Mouse (Mus musculus): ENCODE results near the gene Ing3. TPM values are rescaled to one million over a fixed set of nuclear protein-coding genes. Genes with fewer than 3 reads are reported as not detected.

Gene Ing3
- polyA plus RNA-seq, 1 experiment = 14.2 TPM

DNA sequence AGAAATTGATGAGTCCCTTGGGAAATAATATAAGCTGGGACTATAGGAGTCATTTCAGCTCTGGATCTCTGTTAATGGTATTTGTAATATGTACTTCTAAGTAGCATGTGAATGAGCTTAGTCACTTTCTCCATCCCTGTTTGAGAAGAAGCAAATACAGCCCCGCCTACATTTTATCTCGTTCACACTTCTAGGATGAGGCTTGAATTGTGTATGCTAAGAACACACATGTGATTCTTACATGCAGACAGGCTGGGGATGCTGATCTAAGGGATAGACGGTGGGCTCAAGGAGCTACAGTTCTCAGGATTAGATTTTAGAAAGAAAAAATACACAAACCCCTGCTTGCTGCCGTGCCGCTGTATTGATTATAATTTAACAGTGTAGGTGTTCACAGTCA is 71.3 kb downstream of the Ing3 start:
- no peak overlapping the region for H3K4me3 ChIP-seq (ENCODE audit: control insufficient read depth, low read depth, low read length)
- TF ChIP-seq CTCF (IDR thresholded peaks at IDR 0.05; ENCODE audit: control insufficient read depth, insufficient read depth, insufficient replicate concordance, low read depth, low read length) = no peak
- TF ChIP-seq POLR2A (IDR thresholded peaks at IDR 0.05; ENCODE audit: control insufficient read depth, low read depth, low read length) = no peak
- no peaks in the 10 kb centered on the region for H3K27me3 ChIP-seq (ENCODE audit: control insufficient read depth, insufficient read depth, low read length)
- no peak overlapping the region for H3K27ac ChIP-seq (ENCODE audit: control insufficient read depth, insufficient read depth, low read depth, low read length)
- no peaks in the 10 kb centered on the region for H3K36me3 ChIP-seq (ENCODE audit: control insufficient read depth, insufficient read depth, low read length)
- no peaks in the 10 kb centered on the region; the same call in 1 of the 2 replicates for H3K4me1 ChIP-seq (ENCODE audit: control insufficient read depth, insufficient read depth, low read length)

DNA sequence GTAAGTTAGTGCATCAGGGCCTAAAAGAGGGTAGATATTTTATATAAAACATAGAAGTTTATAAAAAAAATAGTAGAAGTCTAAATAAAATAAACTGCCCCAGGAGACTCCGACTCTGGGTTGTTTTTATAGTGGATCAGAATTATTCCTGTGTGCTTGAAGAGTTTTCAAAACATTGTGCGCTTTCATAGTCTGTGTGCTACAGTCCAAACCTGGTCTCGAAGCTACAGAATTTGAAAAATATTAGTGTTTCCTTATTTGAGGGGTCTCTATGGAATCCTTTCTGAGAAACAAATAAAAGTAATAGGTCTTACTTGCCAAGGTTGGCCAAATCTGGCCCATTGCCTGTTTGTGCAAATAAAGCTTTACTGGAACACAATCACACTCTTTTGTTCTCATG is 71.9 kb downstream of the Ing3 start:
- Histone ChIP-seq H3K27me3 (ENCODE audit: control insufficient read depth, insufficient read depth, low read length) (no peaks in the 10 kb centered on the region), H3K4me1 (ENCODE audit: control insufficient read depth, insufficient read depth, low read length) (no peaks in the 10 kb centered on the region; the same call in 1 of the 2 replicates), H3K36me3 (ENCODE audit: control insufficient read depth, insufficient read depth, low read length) (no peaks in the 10 kb centered on the region), H3K27ac (ENCODE audit: control insufficient read depth, insufficient read depth, low read depth, low read length) (no peak overlapping the region), H3K4me3 (ENCODE audit: control insufficient read depth, low read depth, low read length) (no peak overlapping the region)
- TF ChIP-seq CTCF (IDR thresholded peaks at IDR 0.05; ENCODE audit: control insufficient read depth, insufficient read depth, insufficient replicate concordance, low read depth, low read length) (no peak), POLR2A (IDR thresholded peaks at IDR 0.05; ENCODE audit: control insufficient read depth, low read depth, low read length) (no peak)

DNA sequence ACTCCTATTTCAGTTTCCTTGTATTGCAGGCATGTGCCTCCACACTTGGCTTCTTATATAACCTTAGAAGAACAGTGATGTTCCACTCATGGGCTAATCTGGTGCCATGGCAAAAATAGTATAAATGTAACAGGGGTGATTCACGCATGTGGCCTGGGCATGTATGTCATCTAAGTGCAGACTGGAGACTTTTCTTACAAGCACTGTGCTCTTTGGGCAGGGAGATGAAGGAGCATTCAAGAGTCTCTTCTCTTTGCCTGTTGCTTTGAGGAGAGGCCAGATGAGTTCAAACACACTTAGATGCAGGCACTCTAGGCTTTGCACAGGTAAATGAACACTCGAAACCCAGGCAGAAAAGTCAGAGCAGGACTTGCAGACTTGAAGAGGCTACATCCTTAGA is 74.8 kb downstream of the Ing3 start:
- Histone ChIP-seq H3K36me3 (ENCODE audit: control insufficient read depth, insufficient read depth, low read length) (no peaks in the 10 kb centered on the region), H3K27ac (ENCODE audit: control insufficient read depth, insufficient read depth, low read depth, low read length) (no peak overlapping the region), H3K4me3 (ENCODE audit: control insufficient read depth, low read depth, low read length) (no peak overlapping the region), H3K27me3 (ENCODE audit: control insufficient read depth, insufficient read depth, low read length) (no peaks in the 10 kb centered on the region), H3K4me1 (ENCODE audit: control insufficient read depth, insufficient read depth, low read length) (no peaks in the 10 kb centered on the region; the same call in 1 of the 2 replicates)
- TF ChIP-seq CTCF (IDR thresholded peaks at IDR 0.05; ENCODE audit: control insufficient read depth, insufficient read depth, insufficient replicate concordance, low read depth, low read length) (no peak), POLR2A (IDR thresholded peaks at IDR 0.05; ENCODE audit: control insufficient read depth, low read depth, low read length) (no peak)

Other genes starting within 250 kb of the Ing3 start
- gene Tspan12, start 97.1 kb upstream of the Ing3 start, polyA plus RNA-seq (2012; rRNA removed) = 1.6 and 1.8 TPM in 2 replicates
- 1.3 and 1.8 TPM in 2 replicates for gene Cped1, start 36.3 kb downstream of the Ing3 start, polyA plus RNA-seq (2012; rRNA removed)